Mouse (Mus musculus) hindbrain, embryonic 15.5 days (tissue): Measurements from ENCODE around the gene Rec8. TPM values are rescaled to one million over a fixed set of nuclear protein-coding genes. Genes with fewer than 3 reads are reported as not detected.
A peak's percentile ranks its signal among the peaks of the same experiment; 100 is the strongest.

Experiments
- ATAC-seq: fragments of 200-750 bp; cut with Nextera tagmentation; 2 replicates; pipeline ENCODE4 v1.8.0; 2017; ENCODE audit warnings: low read depth, moderate number of reproducible peaks, moderate TSS enrichment; ENCODE audit not compliant: low FRiP score
- H3K27ac ChIP-seq: fragments of 300-500 bp; sonication (generic); replicated peaks from 2 replicates; pipeline ENCODE4 v1.5.1; 2015; ENCODE audit warnings: mild to moderate bottlenecking, inconsistent platforms
- H3K27me3 ChIP-seq: fragments of 300-500 bp; sonication (generic); 2 replicates; pipeline ENCODE4 v1.6.1; 2015; ENCODE audit warnings: control low read depth, inconsistent platforms
- H3K36me3 ChIP-seq: fragments of 300-500 bp; sonication (generic); 2 replicates; pipeline ENCODE4 v1.6.1; 2015; ENCODE audit warnings: control low read depth, inconsistent platforms
- H3K4me1 ChIP-seq: fragments of 300-500 bp; sonication (generic); replicated peaks from 2 replicates; pipeline ENCODE4 v1.6.1; 2015; ENCODE audit warnings: control low read depth, inconsistent platforms
- H3K4me2 ChIP-seq: fragments of 300-500 bp; sonication (generic); 2 replicates; pipeline ENCODE4 v1.6.1; 2015; ENCODE audit warnings: moderate library complexity, mild to moderate bottlenecking, inconsistent platforms
- H3K4me3 ChIP-seq: fragments of 300-500 bp; sonication (generic); 2 replicates; pipeline ENCODE4 v1.5.1; 2015; ENCODE audit warnings: mild to moderate bottlenecking, inconsistent platforms
- H3K9ac ChIP-seq: fragments of 300-500 bp; sonication (generic); 2 replicates; pipeline ENCODE4 v1.6.1; 2015; ENCODE audit warnings: inconsistent platforms
- H3K9me3 ChIP-seq: fragments of 300-500 bp; sonication (generic); 2 replicates; pipeline ENCODE4 v1.6.1; 2016; ENCODE audit warnings: control low read depth, inconsistent platforms
- WGBS: fragments of 180-500 bp; shearing (Covaris S2); methylation state at CpG from one replicate; pipeline ENCODE4 v1.1.7; 2015; 5-methylcytosine and 5-hydroxymethylcytosine counted together
- polyA plus RNA-seq: library from polyadenylated mRNA; unstranded; fragments of >200 nt; fragmentation: Nextera tagmentation; extraction: Ambion mirVana; gene quantifications from 2 replicates; pipeline ENCODE4 v1.2.1, GENCODE M21; 2015

Rec8 gene
- 14.6 and 17.8 TPM in 2 replicates for polyA plus RNA-seq

DNA sequence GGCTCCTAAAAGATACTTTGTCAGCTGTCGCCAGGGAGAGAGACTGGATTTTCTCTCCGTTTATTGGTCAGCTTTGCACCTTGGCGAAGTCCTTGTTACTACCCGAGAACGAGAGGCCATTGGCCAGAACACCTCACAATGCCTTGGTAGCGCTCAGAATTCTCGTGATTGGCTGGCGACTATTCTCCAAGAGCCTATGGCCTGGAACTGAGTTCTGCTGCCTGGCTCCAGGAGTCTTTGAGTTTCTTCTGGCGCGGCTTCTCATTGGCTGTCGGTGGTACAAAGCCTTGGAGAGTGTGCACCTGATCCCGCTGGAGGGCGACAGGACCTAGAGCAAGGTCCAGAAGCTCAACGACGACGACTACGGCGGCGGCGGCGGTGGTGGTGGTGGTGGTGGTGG lies at the start of gene Rec8:
Rec8 (plus strand) TSS at position 216 of the 400 bp plus-strand sequence.
- peak within 1 kb of the TSS; percentile 20; the same call in 1 of the 2 replicates for H3K9ac ChIP-seq
- peak within 1 kb of the TSS; percentile 39 for H3K27ac ChIP-seq
- H3K4me2 ChIP-seq: peak within 1 kb of the TSS; percentile 42
- 22% methylated on average over 21 of the region's 21 CpGs for WGBS
- peak within 1 kb of the TSS; percentile 30 for H3K4me3 ChIP-seq
- peak; percentile 88 for ATAC-seq
- H3K9me3 ChIP-seq: no peaks in the 10 kb centered on the region
- no peaks in the 10 kb centered on the region for H3K4me1 ChIP-seq
- no peaks in the 10 kb centered on the region for H3K27me3 ChIP-seq
- no peaks in the 10 kb centered on the region for H3K36me3 ChIP-seq

DNA sequence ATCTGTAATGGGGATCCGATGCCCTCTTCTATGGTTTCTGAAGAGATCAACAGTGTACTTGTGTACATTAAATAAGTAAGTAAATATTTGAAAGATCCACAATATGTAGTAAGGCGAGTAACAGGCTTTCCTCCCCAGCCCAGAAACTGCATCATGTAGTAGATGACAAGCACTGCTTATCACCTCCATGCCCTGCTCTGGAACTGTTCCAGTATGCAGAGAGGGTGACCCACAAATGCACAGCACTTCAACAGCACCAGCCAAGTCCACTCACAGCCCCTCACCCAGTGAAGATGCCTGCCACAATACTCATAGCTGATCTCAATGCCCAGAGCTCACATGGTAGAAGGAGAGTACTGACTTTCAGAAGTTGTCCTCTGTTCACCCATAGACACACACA lies 47.2 kb upstream of the Rec8 start:
- H3K4me3 ChIP-seq: no peak overlapping the region
- H3K27me3 ChIP-seq: no peaks in the 10 kb centered on the region
- peaks cover 43% of the 10 kb centered on the region for H3K36me3 ChIP-seq
- 95% methylated on average over 2 of the region's 2 CpGs for WGBS
- H3K27ac ChIP-seq: no peak overlapping the region
- H3K4me2 ChIP-seq: no peak overlapping the region
- H3K9ac ChIP-seq: no peak overlapping the region
- H3K4me1 ChIP-seq: no peaks in the 10 kb centered on the region
- ATAC-seq: no peak
- H3K9me3 ChIP-seq: no peaks in the 10 kb centered on the region

DNA sequence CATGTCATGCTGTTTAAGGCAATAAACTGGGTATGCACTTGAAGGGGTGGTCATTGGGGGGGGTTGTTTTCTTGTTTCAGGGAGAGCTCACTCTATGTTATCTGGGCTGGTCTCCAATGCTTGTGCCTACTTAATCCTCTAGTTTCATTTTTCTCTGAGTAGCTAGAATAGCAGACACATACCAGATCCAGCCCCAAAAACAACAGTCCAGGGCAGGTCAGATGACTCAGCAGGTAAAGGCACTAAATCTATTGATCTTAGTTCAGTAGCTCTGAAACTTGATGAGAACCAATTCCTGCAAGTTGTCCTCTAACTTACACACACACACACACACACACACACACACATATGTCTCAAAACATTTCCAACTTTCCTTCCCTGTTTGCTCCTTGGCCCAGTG lies 46.1 kb upstream of the Rec8 start:
- no peak overlapping the region for H3K4me3 ChIP-seq
- H3K4me2 ChIP-seq: no peak overlapping the region
- H3K9me3 ChIP-seq: no peaks in the 10 kb centered on the region
- no peak overlapping the region for H3K9ac ChIP-seq
- H3K27ac ChIP-seq: no peak overlapping the region
- ATAC-seq: no peak
- peaks cover 31% of the 10 kb centered on the region for H3K36me3 ChIP-seq
- no peaks in the 10 kb centered on the region for H3K27me3 ChIP-seq
- H3K4me1 ChIP-seq: no peaks in the 10 kb centered on the region

DNA sequence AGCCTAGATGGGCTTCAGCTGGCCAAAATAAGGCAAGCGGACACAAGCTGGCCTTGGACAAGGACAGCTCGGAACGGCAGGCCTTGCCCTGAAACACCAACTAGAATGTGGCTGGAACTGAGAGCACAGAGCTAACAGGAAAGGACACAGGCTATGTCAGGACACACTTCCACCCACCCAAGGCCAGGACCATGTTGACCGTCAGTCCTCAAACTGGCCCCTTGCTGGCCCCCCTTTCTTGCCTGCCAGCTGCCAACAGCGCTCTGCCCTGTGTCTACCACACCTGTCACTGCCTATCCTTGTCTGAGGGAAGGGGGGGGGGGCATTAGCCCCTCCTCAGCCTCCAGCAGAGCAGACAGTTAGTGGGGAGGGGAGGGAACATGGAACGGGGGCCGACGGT lies 42.5 kb upstream of the Rec8 start, which contains the start of gene Fitm1:
Fitm1 (plus strand) TSS at position 316 of the 400 bp plus-strand sequence.
- Histone ChIP-seq H3K9me3 (no peaks in the 10 kb centered on the region), H3K27ac (no peak within 1 kb of the TSS), H3K4me2 (no peak within 1 kb of the TSS), H3K4me1 (peaks cover 21% of the 10 kb centered on the region), H3K4me3 (no peak within 1 kb of the TSS), H3K9ac (no peak within 1 kb of the TSS), H3K36me3 (0 out of 2 replicates have a peak, but pooled peaks cover 4% of the 10 kb centered on the region), H3K27me3 (no peaks in the 10 kb centered on the region)
- ATAC-seq: no peak
- WGBS: 81% methylated on average over 8 of the region's 8 CpGs

DNA sequence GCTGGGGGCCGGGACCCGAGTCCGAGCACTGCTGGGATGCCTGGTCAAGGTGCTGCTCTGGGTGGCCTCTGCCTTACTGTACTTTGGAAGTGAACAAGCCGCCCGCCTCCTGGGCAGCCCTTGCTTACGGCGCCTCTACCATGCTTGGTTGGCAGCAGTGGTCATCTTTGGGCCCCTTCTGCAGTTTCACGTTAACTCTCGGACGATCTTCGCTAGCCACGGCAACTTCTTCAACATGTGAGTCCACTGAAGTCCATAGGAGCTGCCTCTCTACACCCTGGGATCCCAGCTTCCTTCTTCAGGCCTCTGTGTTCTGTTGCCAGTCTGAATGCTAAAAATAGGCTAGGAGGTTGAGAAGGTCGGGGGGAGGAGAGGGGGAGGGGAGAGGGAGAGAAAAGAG lies 42.1 kb upstream of the Rec8 start:
- no peak for ATAC-seq
- Histone ChIP-seq H3K4me3 (no peak overlapping the region), H3K9me3 (no peaks in the 10 kb centered on the region), H3K27ac (no peak overlapping the region), H3K27me3 (no peaks in the 10 kb centered on the region), H3K36me3 (peaks cover 4% of the 10 kb centered on the region), H3K9ac (no peak overlapping the region), H3K4me2 (no peak overlapping the region), H3K4me1 (peaks cover 21% of the 10 kb centered on the region)
- WGBS: 82% methylated on average over 11 of the region's 13 CpGs

DNA sequence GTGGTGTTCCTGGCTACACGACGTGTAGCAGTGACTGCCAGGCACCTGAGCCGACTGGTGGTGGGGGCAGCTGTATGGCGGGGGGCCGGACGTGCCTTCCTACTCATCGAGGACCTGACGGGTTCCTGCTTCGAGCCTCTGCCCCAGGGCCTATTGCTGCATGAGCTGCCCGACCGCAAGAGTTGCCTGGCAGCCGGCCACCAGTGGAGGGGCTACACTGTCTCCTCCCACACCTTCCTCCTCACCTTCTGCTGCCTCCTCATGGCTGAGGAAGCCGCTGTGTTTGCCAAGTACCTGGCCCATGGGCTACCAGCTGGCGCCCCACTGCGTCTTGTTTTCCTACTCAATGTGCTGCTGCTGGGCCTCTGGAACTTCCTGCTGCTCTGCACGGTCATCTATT lies 41.5 kb upstream of the Rec8 start:
- ATAC-seq: no peak

DNA sequence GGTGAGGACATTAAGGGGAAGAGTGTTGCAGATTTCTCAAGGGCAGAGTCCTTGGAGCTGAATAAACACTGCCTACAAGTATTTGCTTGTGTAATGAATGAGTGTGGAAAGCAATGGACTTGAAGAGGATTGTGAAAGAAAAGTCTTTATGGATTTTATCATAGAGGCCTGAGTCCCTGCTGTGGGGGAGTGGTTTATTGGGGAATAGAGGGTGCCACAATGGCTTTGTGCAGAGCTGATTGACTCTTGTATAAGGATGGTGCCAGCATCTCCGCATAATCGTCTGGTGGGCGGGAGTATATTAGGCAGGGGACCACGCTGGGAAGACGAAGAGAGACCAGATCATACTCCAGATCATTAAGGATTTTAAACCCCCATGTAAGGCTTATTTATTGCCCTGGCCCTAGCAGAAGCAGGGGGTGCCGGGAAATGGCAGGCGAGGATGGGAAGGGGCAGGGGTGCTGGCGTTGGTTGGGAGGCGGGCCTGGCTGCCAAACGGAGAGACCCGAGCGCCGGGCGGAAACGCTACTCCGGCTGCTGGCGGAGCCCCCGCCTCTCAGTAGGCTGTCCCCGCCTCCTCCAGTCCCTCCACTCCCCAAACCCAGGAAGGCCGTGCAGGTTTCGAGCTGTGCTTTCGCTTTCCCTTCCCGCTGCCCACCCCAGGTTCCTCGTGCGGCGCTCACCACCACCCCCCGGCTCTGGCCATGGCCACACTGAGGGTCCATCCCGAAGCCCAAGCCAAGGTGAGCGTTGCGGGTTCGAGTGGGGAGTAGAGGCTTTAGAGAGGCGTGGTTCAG lies 39.8 kb upstream of the Rec8 start, which contains the start of gene Psme1:
Psme1 (plus strand) TSS at position 253 of the 797 bp plus-strand sequence.
- Histone ChIP-seq H3K4me2 (peak within 1 kb of the TSS; percentile 97), H3K9me3 (no peaks in the 10 kb centered on the region), H3K36me3 (peaks cover 17% of the 10 kb centered on the region), H3K27ac (peak within 1 kb of the TSS; percentile 88), H3K27me3 (no peaks in the 10 kb centered on the region), H3K4me1 (peaks cover 21% of the 10 kb centered on the region), H3K4me3 (peak within 1 kb of the TSS; percentile 75), H3K9ac (peak within 1 kb of the TSS; percentile 89)
- WGBS: under 1% methylated on average over 29 of the region's 32 CpGs
- ATAC-seq: peak; percentile 93

More for the DNA sequence above, 41.5 kb upstream of the Rec8 start:
- peaks cover 21% of the 10 kb centered on the region for H3K4me1 ChIP-seq
- no peak overlapping the region for H3K27ac ChIP-seq
- H3K36me3 ChIP-seq: peaks cover 9% of the 10 kb centered on the region
- no peaks in the 10 kb centered on the region for H3K27me3 ChIP-seq
- H3K9me3 ChIP-seq: no peaks in the 10 kb centered on the region
- H3K9ac ChIP-seq: no peak overlapping the region
- no peak overlapping the region for H3K4me3 ChIP-seq
- H3K4me2 ChIP-seq: no peak overlapping the region
- 84% methylated on average over 16 of the region's 16 CpGs for WGBS

DNA sequence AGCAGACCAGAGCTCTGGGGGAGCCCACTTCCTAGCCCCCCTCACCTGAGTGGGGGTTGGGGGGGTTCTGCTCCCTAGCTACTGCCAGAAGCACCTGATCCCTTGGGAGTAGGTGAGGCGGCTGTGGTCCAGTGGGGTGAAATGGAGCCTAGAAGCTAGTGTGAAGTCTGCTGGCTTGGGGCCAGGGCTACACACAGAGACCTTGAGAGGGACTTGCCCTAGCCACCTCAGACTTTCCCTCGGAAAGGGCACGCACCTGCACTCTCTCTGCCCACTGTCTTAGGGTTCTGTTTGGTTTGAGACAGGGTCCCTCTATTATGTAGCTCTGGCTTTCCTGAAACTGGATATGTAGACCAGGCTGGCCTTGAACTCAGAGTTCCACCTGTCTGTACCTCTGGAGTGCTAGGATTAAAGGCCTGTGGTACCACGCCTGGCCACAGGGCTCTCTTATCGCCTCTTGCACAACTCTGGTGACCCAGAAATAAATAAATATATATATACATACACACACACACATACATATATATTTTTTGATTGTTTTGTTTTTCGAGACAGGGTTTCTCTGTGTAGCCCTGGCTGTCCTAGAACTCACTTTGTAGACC lies 39.1 kb upstream of the Rec8 start:
- peak overlapping the region; percentile 97 for H3K4me2 ChIP-seq
- no peaks in the 10 kb centered on the region for H3K9me3 ChIP-seq
- peak overlapping the region; percentile 89 for H3K9ac ChIP-seq
- peak overlapping the region; percentile 88 for H3K27ac ChIP-seq
- ATAC-seq: peak; percentile 32
- peaks cover 21% of the 10 kb centered on the region for H3K4me1 ChIP-seq
- no peaks in the 10 kb centered on the region for H3K27me3 ChIP-seq
- WGBS: 32% methylated on average over 6 of the region's 6 CpGs
- H3K36me3 ChIP-seq: peaks cover 17% of the 10 kb centered on the region
- peak overlapping the region; percentile 75 for H3K4me3 ChIP-seq

DNA sequence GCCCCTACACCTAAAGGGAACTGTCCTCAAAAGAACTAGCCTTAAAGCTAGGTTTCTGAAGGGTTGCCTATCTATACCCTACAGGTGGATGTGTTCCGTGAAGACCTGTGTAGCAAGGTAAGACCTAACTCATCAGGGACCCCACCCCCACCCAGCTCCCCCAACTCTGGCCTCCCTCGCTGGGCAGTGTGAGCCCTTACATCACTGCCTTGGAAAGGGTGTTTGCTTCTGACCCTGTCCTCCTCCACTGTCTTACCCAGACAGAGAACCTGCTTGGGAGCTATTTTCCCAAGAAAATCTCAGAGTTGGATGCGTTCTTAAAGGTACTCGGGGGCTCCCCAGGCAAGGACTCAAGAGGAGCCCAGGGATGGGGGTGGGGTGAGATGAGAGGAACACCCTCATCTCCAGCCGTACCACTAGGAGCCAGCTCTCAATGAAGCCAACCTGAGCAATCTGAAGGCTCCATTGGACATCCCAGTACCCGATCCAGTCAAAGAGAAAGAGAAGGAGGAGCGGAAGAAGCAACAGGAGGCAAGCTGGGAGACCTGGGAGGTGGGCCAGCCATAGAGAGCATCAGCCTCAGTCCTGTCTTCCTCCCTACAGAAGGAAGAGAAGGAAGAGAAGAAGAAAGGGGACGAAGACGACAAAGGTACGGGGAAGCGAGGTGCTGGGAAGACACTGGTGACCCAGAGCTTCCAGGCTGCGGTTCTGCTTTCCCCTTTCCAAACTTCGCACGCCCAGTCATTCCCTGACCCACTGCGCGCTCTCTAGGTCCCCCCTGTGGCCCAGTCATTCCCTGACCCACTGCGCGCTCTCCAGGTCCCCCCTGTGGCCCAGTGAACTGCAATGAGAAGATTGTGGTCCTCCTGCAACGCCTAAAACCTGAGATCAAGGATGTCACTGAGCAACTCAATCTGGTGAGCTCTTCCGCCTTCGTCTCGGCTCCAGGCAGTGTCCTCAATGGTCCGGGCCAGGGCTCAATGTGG lies 38.0 kb upstream of the Rec8 start:
- Histone ChIP-seq H3K9me3 (no peaks in the 10 kb centered on the region), H3K4me2 (peak overlapping the region; percentile 97; the same call in 1 of the 2 replicates), H3K4me1 (peaks cover 24% of the 10 kb centered on the region), H3K4me3 (no peak overlapping the region), H3K9ac (no peak overlapping the region), H3K27ac (no peak overlapping the region), H3K36me3 (peaks cover 17% of the 10 kb centered on the region), H3K27me3 (no peaks in the 10 kb centered on the region)
- 87% methylated on average over 23 of the region's 23 CpGs for WGBS
- ATAC-seq: no peak

DNA sequence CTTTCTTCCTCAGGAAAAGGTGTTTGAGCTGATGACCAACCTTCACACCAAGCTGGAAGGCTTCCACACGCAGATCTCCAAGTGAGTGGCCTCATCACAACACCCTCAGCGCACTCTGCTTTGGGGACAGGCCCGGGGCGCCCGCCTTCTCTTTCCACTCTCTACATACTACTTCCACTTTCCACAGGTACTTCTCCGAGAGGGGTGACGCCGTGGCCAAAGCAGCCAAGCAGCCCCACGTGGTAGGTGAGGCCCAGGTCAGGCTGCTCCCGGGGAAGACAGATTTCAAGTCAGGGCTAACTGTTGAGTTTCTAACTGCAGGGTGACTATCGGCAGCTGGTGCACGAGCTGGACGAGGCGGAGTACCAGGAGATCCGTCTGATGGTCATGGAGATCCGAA lies 37.1 kb upstream of the Rec8 start:
- H3K27me3 ChIP-seq: no peaks in the 10 kb centered on the region
- H3K36me3 ChIP-seq: peaks cover 17% of the 10 kb centered on the region
- ATAC-seq: no peak
- no peak overlapping the region for H3K4me2 ChIP-seq
- WGBS: 94% methylated on average over 16 of the region's 16 CpGs
- H3K4me3 ChIP-seq: no peak overlapping the region
- H3K9ac ChIP-seq: no peak overlapping the region
- H3K9me3 ChIP-seq: no peaks in the 10 kb centered on the region
- H3K27ac ChIP-seq: no peak overlapping the region
- peaks cover 31% of the 10 kb centered on the region for H3K4me1 ChIP-seq

DNA sequence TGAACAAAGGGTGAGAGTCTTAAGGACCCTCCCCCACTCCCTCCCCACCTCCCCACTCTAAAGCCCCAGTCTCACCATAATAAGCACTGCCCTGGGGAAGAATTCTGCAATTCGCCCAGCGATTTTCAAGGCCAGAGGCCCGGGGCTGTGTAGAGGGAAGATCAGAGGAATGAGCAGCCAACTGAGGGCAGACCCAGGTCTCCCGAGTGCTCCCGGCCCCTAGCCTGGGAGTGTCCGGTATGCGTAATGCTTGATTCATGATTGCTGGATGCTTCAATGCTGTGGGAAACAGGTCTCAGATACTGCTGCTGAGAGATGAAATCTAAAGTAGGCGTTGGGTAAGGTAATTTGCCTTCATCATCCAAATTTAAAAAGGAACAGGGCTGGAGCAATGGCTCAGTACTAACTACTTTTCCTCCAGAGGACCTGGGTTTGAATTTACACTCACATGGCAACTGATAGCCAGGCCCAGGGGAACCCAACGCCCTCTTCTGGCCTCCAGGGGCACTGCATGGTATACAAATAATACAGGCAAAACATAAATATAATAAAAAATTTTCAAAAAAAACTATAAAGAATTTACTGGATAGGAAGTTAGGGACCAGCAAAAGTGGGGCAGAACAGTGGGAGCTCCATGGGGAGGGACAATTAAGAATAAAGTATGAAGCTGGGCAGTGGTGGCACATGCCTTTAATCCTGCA lies 35.7 kb upstream of the Rec8 start:
- Histone ChIP-seq H3K9me3 (no peaks in the 10 kb centered on the region), H3K9ac (no peak overlapping the region), H3K4me2 (no peak overlapping the region), H3K4me3 (no peak overlapping the region), H3K27ac (no peak overlapping the region), H3K27me3 (no peaks in the 10 kb centered on the region), H3K36me3 (peaks cover 19% of the 10 kb centered on the region), H3K4me1 (peaks cover 31% of the 10 kb centered on the region)
- 79% methylated on average over 9 of the region's 9 CpGs for WGBS
- ATAC-seq: no peak
